In genomic region chr14:21944946-21945345, GRCm38 (mm10) we compare ENCODE assay signal across 20 mouse cellular contexts. TPM values are rescaled to one million over a fixed set of nuclear protein-coding genes. Genes with fewer than 3 reads are reported as not detected.
DNase-seq lines count a peak whose midpoint lies in the region; ATAC-seq and TF ChIP-seq lines count a peak whose summit lies in the region.
"Had no signal": no experiment of that assay in that cellular context is flagged by ENCODE, and none has a peak within 500 bp of the region (broad histone marks: within the 10 kb centered on the region; RNA-seq: fewer than 3 reads in every experiment).

No protein-coding gene starts in this region.

- H3K9ac ChIP-seq in hindbrain, postnatal 0 days (replicated peaks; ENCODE audit: low read length) = no peak overlapping the region
- no peak overlapping the region for H3K9ac ChIP-seq in hindbrain, embryonic 11.5 days (ENCODE audit: low read depth, low read length)
- H3K9ac ChIP-seq in midbrain, embryonic 13.5 days (replicated peaks) = no peak overlapping the region
- H3K9ac ChIP-seq in midbrain, embryonic 15.5 days = no peak overlapping the region
- H3K9ac ChIP-seq in midbrain, embryonic 16.5 days (ENCODE audit: low read depth, low read length) = no peak overlapping the region
- H3K9ac ChIP-seq: heart, embryonic 12.5 days; liver, postnatal 0 days; midbrain, embryonic 12.5 days; neural tube, embryonic 12.5 days had no signal

- no peak overlapping the region for H3K4me3 ChIP-seq in hindbrain, postnatal 0 days (ENCODE audit: low read length)
- H3K4me3 ChIP-seq in hindbrain, embryonic 11.5 days (ENCODE audit: low read depth, low read length) = no peak overlapping the region
- no peak overlapping the region for H3K4me3 ChIP-seq in midbrain, embryonic 13.5 days (replicated peaks)
- H3K4me3 ChIP-seq in midbrain, embryonic 15.5 days = no peak overlapping the region
- no peak overlapping the region for H3K4me3 ChIP-seq in midbrain, embryonic 16.5 days (ENCODE audit: low read depth, low read length)
- H3K4me3 ChIP-seq: heart, embryonic 12.5 days; midbrain, embryonic 12.5 days; neural tube, embryonic 12.5 days had no signal

- TF ChIP-seq CTCF in hindbrain, postnatal 0 days (IDR thresholded peaks at IDR 0.05; ENCODE audit: low read depth) = no peak
- no peak for TF ChIP-seq CTCF in brain, embryonic 14.5 days (IDR thresholded peaks at IDR 0.05; ENCODE audit: borderline replicate concordance, extremely low read depth, insufficient read depth, insufficient read length)

- no peak overlapping the region for H3K27ac ChIP-seq in hindbrain, postnatal 0 days
- no peak overlapping the region for H3K27ac ChIP-seq in hindbrain, embryonic 11.5 days (ENCODE audit: low read depth, low read length)
- H3K27ac ChIP-seq in midbrain, embryonic 13.5 days = no peak overlapping the region
- H3K27ac ChIP-seq in midbrain, embryonic 15.5 days = no peak overlapping the region
- no peak overlapping the region for H3K27ac ChIP-seq in midbrain, embryonic 16.5 days (ENCODE audit: low read length)
- H3K27ac ChIP-seq: midbrain, embryonic 12.5 days; neural tube, embryonic 12.5 days had no signal

- H3K36me3 ChIP-seq in hindbrain, postnatal 0 days (ENCODE audit: insufficient read depth, low read length) = no peaks in the 10 kb centered on the region
- H3K36me3 ChIP-seq in hindbrain, embryonic 11.5 days (ENCODE audit: control insufficient read depth, insufficient read depth, low read length) = no peaks in the 10 kb centered on the region
- H3K36me3 ChIP-seq in midbrain, embryonic 13.5 days = no peaks in the 10 kb centered on the region
- no peaks in the 10 kb centered on the region for H3K36me3 ChIP-seq in midbrain, embryonic 15.5 days (replicated peaks)
- H3K36me3 ChIP-seq in midbrain, embryonic 16.5 days (ENCODE audit: control insufficient read depth, insufficient read depth, low read length) = no peaks in the 10 kb centered on the region
- H3K36me3 ChIP-seq: heart, embryonic 12.5 days; midbrain, embryonic 12.5 days; neural tube, embryonic 12.5 days had no signal

- no peaks in the 10 kb centered on the region for H3K4me1 ChIP-seq in hindbrain, postnatal 0 days (ENCODE audit: insufficient read depth, low read length)
- no peaks in the 10 kb centered on the region for H3K4me1 ChIP-seq in hindbrain, embryonic 11.5 days (replicated peaks; ENCODE audit: control insufficient read depth, insufficient read depth, low read length)
- H3K4me1 ChIP-seq in midbrain, embryonic 13.5 days (replicated peaks) = no peaks in the 10 kb centered on the region
- H3K4me1 ChIP-seq in midbrain, embryonic 15.5 days = no peaks in the 10 kb centered on the region
- no peaks in the 10 kb centered on the region for H3K4me1 ChIP-seq in midbrain, embryonic 16.5 days (ENCODE audit: control insufficient read depth, insufficient read depth, low read length)
- H3K4me1 ChIP-seq: heart, embryonic 12.5 days; midbrain, embryonic 12.5 days; neural tube, embryonic 12.5 days had no signal

- WGBS in hindbrain, postnatal 0 days = 54% methylated on average over 9 of the region's 9 CpGs
- WGBS in hindbrain, embryonic 11.5 days = 87% methylated on average over 9 of the region's 9 CpGs
- 68% methylated on average over 9 of the region's 9 CpGs for WGBS in midbrain, embryonic 13.5 days
- WGBS in midbrain, embryonic 15.5 days = 57% methylated on average over 9 of the region's 9 CpGs
- WGBS in midbrain, embryonic 16.5 days = 53% methylated on average over 9 of the region's 9 CpGs

- no peaks in the 10 kb centered on the region for H3K9me3 ChIP-seq in hindbrain, postnatal 0 days (ENCODE audit: low read length)
- no peaks in the 10 kb centered on the region for H3K9me3 ChIP-seq in hindbrain, embryonic 11.5 days (ENCODE audit: control insufficient read depth, low read length)
- no peaks in the 10 kb centered on the region for H3K9me3 ChIP-seq in midbrain, embryonic 13.5 days
- no peaks in the 10 kb centered on the region for H3K9me3 ChIP-seq in midbrain, embryonic 15.5 days
- H3K9me3 ChIP-seq in midbrain, embryonic 16.5 days (replicated peaks; ENCODE audit: control insufficient read depth, low read length, poor library complexity, severe bottlenecking) = no peaks in the 10 kb centered on the region
- H3K9me3 ChIP-seq: neural tube, embryonic 12.5 days had no signal

- H3K27me3 ChIP-seq in hindbrain, postnatal 0 days (ENCODE audit: insufficient read depth, low read length) = no peaks in the 10 kb centered on the region
- no peaks in the 10 kb centered on the region for H3K27me3 ChIP-seq in hindbrain, embryonic 11.5 days (ENCODE audit: control insufficient read depth, insufficient read depth, low read length)
- H3K27me3 ChIP-seq in midbrain, embryonic 13.5 days = no peaks in the 10 kb centered on the region
- H3K27me3 ChIP-seq in midbrain, embryonic 15.5 days (replicated peaks) = no peaks in the 10 kb centered on the region
- H3K27me3 ChIP-seq in midbrain, embryonic 16.5 days (ENCODE audit: control insufficient read depth, insufficient read depth, low read depth, low read length) = no peaks in the 10 kb centered on the region
- H3K27me3 ChIP-seq: heart, embryonic 12.5 days; midbrain, embryonic 12.5 days; neural tube, embryonic 12.5 days had no signal

- peak; percentile 19 for DNase-seq in hindbrain, postnatal 0 days (ENCODE audit: low spot score)
- no peak for DNase-seq in hindbrain, embryonic 11.5 days (ENCODE audit: low spot score)
- DNase-seq in brain, embryonic 14.5 days (ENCODE audit: low read depth) = peak; percentile 82
- no peak for DNase-seq in frontal cortex, adult 2 months (ENCODE audit: extremely low spot score in 1 of 2, low spot score in 1 of 2)
- DNase-seq: gastrocnemius, postnatal 36 days; heart, postnatal 36 days; kidney, adult 2 months; kidney, postnatal 36 days; liver; liver, postnatal 0 days; right cerebral cortex, postnatal 14 days; thymus, postnatal 25 days had no signal

- H3K4me2 ChIP-seq in hindbrain, postnatal 0 days (ENCODE audit: low read depth, low read length) = no peak overlapping the region
- no peak overlapping the region for H3K4me2 ChIP-seq in hindbrain, embryonic 11.5 days (replicated peaks; ENCODE audit: low read depth, low read length)
- H3K4me2 ChIP-seq in midbrain, embryonic 13.5 days (replicated peaks) = no peak overlapping the region
- no peak overlapping the region for H3K4me2 ChIP-seq in midbrain, embryonic 15.5 days
- no peak overlapping the region for H3K4me2 ChIP-seq in midbrain, embryonic 16.5 days (ENCODE audit: low read length)
- H3K4me2 ChIP-seq: heart, embryonic 12.5 days; midbrain, embryonic 12.5 days; neural tube, embryonic 12.5 days had no signal

- no peak for TF ChIP-seq POLR2A in brain, embryonic 14.5 days (IDR thresholded peaks at IDR 0.05; ENCODE audit: borderline replicate concordance, extremely low read depth, insufficient read depth, insufficient read length, poor library complexity, severe bottlenecking)

- ATAC-seq in hindbrain, postnatal 0 days = no peak
- no peak for ATAC-seq in hindbrain, embryonic 11.5 days (ENCODE audit: low FRiP score)
- ATAC-seq in midbrain, embryonic 13.5 days = 0 out of 2 replicates have a peak, but pooled peaks have one; percentile 9
- no peak for ATAC-seq in midbrain, embryonic 15.5 days (replicated peaks)
- ATAC-seq in midbrain, embryonic 16.5 days = 0 out of 2 replicates have a peak, but pooled peaks have one; percentile 42
- ATAC-seq in megakaryocyte, adult 5-6 weeks (ENCODE audit: poor library complexity, severe bottlenecking) = no peak
- ATAC-seq: hindbrain, embryonic 16.5 days; liver, postnatal 0 days had no signal

RNA-seq across cellular contexts. Expression of gene Zfp503, which starts 44.5 kb away (rescaled TPM):
- total RNA-seq in hindbrain, postnatal 0 days (2014; rRNA removed) = 25.5 and 25.6 TPM in 2 replicates
- polyA plus RNA-seq in hindbrain, postnatal 0 days (2015; fragmentation: Nextera tagmentation; extraction: Ambion mirVana) = 8.4 and 10.4 TPM in 2 replicates
- polyA plus RNA-seq in hindbrain, embryonic 11.5 days (2014; fragmentation: Nextera tagmentation; extraction: Ambion mirVana) = 11.8 and 15.4 TPM in 2 replicates
- polyA plus RNA-seq in midbrain, embryonic 13.5 days (2015; fragmentation: Nextera tagmentation; extraction: Ambion mirVana) = 8.0 and 11.0 TPM in 2 replicates
- polyA plus RNA-seq in midbrain, embryonic 15.5 days (2015; fragmentation: Nextera tagmentation; extraction: Ambion mirVana) = 5.8 and 5.9 TPM in 2 replicates
- 19.1 and 26.3 TPM in 2 replicates for polyA plus RNA-seq in brain, embryonic 14.5 days (2012; rRNA removed)
- polyA plus RNA-seq in midbrain, embryonic 16.5 days (2015; fragmentation: Nextera tagmentation; extraction: Ambion mirVana) = 4.0 and 4.4 TPM in 2 replicates
- 1.2 and 1.4 TPM in 2 replicates for polyA plus RNA-seq in frontal cortex, adult 2 months (2012; rRNA removed)
- total RNA-seq in megakaryocyte, adult 5-6 weeks (2015) = 0.39 and 0.65 TPM in 2 replicates
- 0.51 TPM in 1 of 2 replicates, not detected in the other for total RNA-seq in megakaryocyte, adult 5-6 weeks (2017)

Comparison
In these comparisons a context has a peak if more than half of its experiments do, and no peak if none do; other contexts are left out.
1. ATAC-seq: peak in midbrain, embryonic 13.5 days (single experiment) and midbrain, embryonic 16.5 days (single experiment); none in hindbrain, postnatal 0 days (single experiment), hindbrain, embryonic 11.5 days (single experiment), midbrain, embryonic 15.5 days (single experiment) and megakaryocyte, adult 5-6 weeks (single experiment).
2. DNase-seq: peak in hindbrain, postnatal 0 days (single experiment) and brain, embryonic 14.5 days (single experiment); none in hindbrain, embryonic 11.5 days (single experiment) and frontal cortex, adult 2 months (0 of 2).